Mouse (Mus musculus): Measurements from ENCODE around the gene Podxl2. TPM values are rescaled to one million over a fixed set of nuclear protein-coding genes. Genes with fewer than 3 reads are reported as not detected.

Podxl2 gene
- total RNA-seq, 2 experiments from 2014 or later: 41.2 to 69.3 TPM

DNA sequence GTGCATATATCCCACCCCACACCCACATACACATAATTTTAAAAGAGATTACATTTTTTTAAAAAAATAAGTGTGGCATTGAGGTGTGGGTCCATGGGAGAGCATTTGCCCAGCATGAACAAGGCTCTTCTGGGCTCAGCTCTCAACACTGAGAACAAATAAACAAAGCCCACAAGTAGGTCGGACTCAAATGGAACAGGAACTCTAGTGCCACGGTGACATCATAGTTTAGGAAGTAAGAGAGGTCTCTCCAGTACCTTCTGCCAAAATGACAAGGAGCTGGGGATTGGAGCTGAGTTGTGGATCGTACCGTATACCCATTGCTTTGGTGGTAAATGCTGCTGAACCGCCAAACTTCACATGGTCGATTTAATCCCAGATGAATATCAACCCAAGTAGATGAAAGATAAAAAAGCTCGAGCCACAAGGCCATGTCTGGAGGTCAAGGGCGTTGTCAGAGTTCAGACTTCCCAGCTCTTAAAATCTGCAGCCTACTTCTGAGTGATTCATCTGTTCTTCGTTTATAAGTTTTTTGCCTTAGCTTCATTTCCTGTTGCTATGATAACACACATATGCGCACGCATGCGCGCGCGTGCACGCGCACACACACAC lies 69.8 kb downstream of the Podxl2 start:
- DNase-seq (ENCODE audit: low spot score in 2 of 2): peak in 1 of 2 experiments; percentile 38

DNA sequence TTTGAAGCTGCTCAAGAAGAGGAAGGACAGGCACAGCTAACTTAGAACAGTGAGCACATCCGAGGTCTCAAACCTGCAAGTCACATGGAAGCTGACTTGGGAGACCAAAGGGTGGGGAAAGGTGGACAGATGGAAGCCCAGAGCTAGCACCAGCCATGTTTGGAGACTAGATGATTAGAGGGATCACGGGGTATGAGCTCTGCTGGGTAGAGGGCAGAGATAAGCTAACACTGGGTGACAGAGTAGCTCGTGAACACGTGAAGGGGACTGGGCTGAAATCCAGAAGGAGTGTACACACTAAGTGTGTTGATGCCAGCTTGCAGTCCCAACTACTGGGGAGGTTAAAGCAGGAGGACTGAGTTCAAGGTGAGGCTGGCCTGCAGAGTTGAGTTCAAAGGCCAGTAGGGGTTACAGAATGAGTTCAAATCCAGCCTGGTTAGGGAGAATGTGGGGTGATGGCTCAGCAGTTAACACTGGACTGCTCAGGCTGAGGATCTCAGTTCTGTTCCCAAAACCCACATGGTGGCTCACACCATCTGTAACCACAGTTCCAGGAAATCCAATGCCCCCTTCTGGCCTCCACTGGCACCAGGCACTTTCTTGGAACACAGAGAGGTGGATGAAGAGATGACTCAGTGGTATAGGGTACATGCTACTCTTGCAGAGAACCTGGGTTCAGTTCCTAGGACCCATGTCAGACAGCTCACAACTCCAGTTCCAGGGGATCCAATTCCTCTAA lies 70.7 kb downstream of the Podxl2 start:
- DNase-seq (ENCODE audit: low spot score in 2 of 2): no peak

DNA sequence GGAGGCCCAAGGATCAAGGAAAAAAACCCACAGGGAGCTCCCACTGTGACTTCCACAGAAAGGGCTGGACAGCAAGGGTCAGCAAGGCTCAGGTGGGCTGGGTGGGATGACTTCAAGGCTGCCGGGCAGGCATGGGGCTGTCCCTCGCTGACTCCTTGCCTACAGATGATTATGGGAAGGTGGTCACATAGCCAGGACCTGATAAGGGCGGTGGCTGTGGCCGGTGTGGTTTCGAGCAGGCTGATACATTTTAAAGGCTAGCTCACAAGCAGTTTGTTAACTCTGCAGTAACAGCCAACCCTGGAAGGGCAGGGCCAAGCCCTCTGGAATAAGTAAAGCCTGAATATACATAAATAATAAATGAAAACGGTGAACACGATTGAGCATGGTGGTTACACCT lies 71.8 kb downstream of the Podxl2 start:
- DNase-seq (ENCODE audit: low spot score in 2 of 2): no peak

DNA sequence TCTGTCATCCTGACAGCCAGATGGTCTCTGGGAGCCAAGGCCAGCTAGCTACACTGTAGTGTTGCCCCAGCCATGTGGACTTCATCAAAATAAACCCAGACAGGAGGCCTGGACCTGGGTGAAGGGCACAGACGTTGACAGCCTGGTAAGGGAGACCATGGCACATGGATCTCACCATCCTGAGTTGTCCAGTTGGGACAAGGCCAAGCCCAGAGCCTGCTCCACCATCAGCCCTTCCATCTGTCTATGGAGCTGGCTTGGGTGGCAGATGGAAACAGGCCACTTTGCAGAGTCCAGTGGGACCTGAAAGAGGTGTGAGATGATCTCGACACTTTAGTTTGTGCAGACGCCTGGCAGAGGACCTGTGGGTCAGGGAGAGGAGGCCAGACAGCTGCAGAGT lies 74.1 kb downstream of the Podxl2 start:
- no peak for DNase-seq (ENCODE audit: low spot score in 2 of 2)

DNA sequence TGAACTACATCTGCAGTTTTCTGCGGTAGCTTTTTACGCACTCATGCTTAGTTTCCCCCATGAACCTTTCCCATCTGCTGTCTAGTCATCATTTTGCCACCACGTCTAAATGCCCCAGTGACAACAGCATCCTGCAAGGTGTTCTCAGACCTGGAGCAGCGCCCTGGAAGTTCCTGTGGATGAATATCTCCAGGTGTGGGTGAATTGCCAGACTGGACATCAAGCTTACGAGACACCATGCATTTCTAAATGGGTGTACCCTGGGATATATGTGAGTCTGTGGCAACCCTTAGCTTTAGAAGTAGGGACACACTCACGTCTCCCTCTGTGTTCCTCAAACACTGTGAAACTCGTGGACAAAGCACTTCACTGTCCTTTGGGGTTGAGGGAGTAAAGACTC lies 74.7 kb downstream of the Podxl2 start:
- DNase-seq (ENCODE audit: low spot score in 2 of 2): no peak

DNA sequence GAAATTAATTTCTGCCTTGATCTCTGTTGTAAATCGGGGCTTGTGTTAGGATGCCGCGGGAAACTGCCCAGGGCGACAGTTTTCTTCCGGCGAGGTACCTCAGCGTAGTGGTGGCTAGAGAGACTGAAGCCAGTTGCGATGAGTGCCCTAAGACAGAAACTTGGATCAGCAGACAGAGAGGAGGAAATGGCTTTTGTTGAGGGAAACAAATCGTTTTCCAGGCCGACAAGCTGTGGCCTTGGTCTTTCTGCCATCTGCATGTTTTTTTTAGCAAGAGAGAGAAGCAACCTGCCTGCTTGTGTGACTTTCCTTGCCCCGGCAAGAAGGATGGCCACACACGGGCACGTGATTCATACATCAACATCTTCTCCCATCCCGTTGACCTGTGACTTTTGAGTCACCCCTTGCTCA lies 80.3 kb downstream of the Podxl2 start:
- DNase-seq (ENCODE audit: low spot score in 2 of 2): no peak

DNA sequence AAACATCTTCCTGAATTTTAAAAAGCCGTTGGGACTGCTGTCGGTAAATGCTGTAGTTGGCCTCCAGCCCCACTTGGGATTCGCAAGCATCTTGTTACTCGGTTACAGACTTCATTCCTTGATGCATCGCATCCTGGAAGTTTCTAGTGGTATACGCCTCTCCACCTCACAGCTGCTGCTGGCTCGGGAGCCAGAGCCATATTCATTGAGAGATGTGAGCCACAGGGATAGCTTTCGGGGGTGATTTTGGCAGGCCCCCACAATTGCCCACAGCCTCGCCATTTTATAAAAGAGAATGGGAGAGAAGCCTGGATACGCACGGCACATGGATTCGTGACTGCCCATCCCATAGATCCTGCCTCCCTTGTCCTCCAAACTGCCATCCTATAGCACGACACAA lies 81.0 kb downstream of the Podxl2 start:
- DNase-seq (ENCODE audit: low spot score in 2 of 2): no peak

DNA sequence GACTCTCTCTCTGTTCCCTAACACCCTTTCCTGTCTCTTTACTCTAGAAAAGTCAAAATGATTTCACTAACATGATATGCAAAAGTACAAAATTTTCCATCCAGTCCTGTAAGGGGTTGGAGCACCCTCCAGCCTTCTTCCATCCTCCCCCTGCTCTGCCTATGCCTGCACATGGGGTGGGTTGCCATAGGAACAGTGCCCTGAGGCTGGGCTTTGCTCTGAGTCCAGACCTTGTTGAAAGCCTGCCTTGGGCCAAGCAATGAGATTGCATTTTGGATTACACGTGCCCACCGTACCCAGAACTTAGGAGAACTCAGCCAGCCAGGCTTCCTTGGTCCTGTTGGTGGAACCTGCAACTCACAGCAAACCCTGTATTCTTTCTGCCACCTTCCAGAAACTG lies 81.6 kb downstream of the Podxl2 start:
- no peak for DNase-seq (ENCODE audit: low spot score in 2 of 2)

Other genes with a start within 250 kb of the Podxl2 start
- 1 to 10 TPM in 1 of 2 experiments, under 1 TPM in 1; 0.89 to 3.0 TPM for gene Kbtbd12, start 237.1 kb downstream of the Podxl2 start, total RNA-seq (2021)
- gene Mgll, start 150.6 kb downstream of the Podxl2 start, total RNA-seq (2021): 100 to 1,000 TPM; 197 to 247 TPM
- 10 to 100 TPM; 17.1 to 25.0 TPM for gene Abtb1, start 33.1 kb downstream of the Podxl2 start, total RNA-seq (2021)
- gene Mcm2, start 23.7 kb upstream of the Podxl2 start, total RNA-seq (2021): 10 to 100 TPM; 23.7 to 26.9 TPM
- gene Tpra1, start 27.2 kb upstream of the Podxl2 start, total RNA-seq (2021): 100 to 1,000 TPM; 103 to 106 TPM

Data from adrenal gland, adult 18-20 months (tissue).